Mouse (Mus musculus) stomach, postnatal 0 days (tissue): ENCODE data around the gene Coro2a.

ENCODE experiments used
- CTCF ChIP-seq: IDR thresholded peaks from 2 replicates; pipeline ENCODE4 v1.5.1; 2016; ENCODE audit warnings: antibody characterized with exemption, low read depth, mild to moderate bottlenecking, moderate library complexity
- EP300 ChIP-seq: optimal IDR thresholded peaks from 2 replicates; pipeline ENCODE3; 2016; ENCODE audit warnings: antibody characterized with exemption

DNA sequence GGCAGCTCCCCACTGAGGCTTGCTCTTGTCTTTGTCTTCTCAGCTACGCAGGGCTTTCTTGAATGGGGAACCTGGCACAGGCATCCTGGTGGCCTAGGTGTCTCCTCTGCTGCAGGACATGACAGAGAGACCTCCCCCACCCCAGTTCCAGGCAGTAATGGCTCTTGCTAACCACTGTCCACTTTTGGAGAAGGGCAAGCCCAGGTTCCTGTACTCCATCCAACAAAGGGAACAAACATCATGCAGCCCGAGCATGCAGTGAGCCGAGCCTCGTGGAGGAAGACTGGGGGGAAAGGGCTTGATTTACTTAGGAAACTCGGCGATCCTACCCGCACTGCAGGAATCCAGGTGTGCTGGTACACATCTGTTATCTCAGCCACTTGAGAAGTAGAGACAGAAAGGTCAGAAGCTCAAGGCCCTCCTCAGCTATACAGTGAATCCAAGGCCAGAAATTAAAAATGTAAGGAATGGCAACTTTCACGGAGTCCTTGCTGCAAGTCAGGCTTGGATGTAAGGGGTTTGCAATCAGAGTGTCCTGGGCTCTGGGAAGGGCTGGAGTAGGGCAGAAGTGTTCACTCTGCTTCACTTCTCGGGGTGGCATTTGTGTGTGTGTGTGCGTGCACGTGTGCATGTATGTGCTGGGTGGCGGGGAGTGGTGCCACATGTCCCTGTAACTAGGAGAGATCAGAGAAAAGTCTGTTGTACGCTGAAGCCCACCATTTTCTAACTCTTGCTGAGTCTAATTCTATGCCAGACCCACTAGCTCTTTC is 16.8 kb downstream of the Coro2a start:
- no peak for TF ChIP-seq EP300
- no peak for TF ChIP-seq CTCF
